Mouse (Mus musculus) layer of hippocampus, adult 9-11 months (tissue): ENCODE measurements around the gene Cog5.
A peak's percentile ranks its signal among the peaks of the same experiment; 100 is the strongest.

Source experiments
- DNase-seq: peaks from one replicate; pipeline ENCODE4 v3.0.0; 2022

The Cog5 gene

GRCm38 (mm10) chr12:31895888-31896287 lies 241.2 kb downstream of the Cog5 start:
- peak; percentile 67 for DNase-seq

DNA sequence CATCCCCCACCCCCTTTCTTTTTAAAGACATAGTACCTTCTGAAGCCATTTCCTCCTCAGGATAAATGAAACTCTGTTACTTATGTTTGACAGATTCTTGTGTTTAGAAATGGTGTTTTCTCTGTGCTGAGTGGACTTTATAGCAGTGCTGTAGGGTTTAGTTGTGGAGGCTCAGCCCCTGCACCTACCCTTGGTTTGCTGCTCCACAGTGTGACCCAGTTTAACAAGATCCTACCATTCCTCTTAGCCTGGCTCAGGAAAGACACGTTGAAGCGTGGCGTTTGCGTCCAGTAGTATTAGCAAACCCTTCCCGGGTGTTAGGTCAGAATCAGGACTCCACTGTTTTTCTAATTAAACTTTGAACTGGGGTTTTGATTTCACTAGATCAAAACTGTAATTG lies 241.6 kb downstream of the Cog5 start:
- no peak for DNase-seq

GRCm38 (mm10) chr12:31896986-31897385 lies 242.3 kb downstream of the Cog5 start:
- no peak for DNase-seq

GRCm38 (mm10) chr12:31897456-31897855 lies 242.8 kb downstream of the Cog5 start:
- no peak for DNase-seq

DNA sequence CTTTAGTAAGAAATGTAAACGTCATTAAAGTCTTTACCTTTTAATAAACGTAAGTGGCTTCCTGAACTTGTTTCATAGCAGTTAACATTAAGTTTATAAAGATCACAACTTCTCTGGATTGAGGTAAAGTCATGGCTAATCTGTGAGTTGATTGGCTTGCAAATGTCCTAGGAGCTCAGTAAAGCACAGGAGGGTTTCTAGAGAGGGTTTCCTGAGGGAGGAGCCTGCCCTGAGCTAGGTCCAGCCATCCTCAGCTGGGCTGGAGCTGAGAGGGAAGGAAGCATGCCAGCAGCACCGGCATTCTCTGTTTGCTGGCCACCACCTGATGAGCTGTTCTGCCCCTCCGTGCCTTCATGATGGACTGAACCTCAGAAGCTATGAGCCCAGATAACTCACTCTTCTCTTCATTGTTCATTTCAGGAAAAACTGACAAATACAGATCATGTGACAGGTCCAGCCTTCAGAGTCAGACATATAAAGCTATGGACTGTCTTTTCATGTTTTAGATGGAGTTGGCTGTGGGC lies 245.8 kb downstream of the Cog5 start:
- no peak for DNase-seq

DNA sequence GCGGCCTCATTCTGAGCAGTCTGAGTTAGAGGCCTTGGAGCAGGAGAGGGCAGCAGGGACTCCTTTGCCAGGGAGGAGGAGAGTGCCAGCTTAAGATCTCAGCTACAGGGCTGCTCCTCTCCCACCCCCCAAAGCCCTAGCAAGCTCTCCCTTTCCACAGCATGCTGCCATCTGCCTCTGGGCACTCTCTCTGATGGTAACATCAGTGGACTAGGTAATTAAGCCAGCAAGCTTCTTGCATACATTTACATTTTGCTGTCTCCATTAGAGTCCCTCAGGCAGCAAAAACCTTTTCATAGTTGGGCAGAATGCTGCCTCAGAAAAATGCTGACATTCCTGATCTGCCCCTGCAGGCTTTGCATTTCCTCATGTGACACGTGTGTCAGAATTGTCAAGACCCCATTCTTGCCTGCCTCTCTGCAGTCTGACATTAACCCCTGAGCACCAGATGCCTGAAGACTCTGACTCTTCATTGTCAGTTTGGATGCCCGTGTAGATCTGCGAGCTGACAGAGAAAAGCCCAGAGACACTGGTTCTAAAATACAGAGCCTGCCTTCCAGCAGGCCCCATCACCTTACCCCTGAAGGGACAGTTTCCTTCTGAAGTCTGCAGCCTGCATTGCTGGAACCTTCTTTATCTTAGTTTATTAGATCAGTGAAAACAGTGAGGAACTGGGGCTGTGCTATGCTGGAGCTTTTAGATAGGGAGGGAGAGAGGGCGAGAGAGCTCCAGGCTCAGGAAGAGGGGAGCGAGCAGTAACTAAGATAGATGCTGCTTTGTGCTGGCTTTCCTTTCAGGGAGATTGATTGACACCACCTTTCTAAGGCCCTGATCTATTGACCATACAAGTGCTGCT lies 251.3 kb downstream of the Cog5 start:
- DNase-seq, result peak; percentile 44

GRCm38 (mm10) chr12:31907436-31907835 lies 252.8 kb downstream of the Cog5 start:
- no peak for DNase-seq

DNA sequence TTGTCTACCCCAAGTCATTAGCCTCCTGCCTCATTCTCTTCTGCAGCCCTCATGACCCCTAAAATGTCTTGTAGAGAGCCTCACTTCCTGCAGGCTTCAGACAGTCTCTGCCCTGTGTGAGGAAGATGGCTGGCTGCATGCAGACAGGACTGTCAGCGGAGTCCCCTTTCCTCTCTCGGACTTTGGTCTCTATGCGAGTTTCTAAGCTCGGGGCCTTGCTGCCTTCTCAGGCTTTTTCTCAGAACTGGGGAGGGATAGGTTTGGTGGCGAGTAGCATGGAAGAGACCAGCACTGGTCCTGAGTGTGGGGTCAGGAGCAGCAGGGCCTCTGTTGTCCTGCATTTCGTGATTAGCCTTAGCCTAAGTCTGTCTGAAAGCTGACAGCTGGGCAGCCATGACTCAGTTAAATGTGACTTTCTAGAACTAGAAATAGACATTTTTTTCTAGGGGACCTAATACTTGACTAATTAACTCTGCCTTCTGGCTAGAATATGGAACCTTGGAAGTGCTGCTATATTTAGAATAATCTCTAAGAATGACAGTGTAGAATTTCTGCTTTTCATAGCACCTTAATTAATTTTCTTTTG lies 258.4 kb downstream of the Cog5 start:
- DNase-seq, result no peak

DNA sequence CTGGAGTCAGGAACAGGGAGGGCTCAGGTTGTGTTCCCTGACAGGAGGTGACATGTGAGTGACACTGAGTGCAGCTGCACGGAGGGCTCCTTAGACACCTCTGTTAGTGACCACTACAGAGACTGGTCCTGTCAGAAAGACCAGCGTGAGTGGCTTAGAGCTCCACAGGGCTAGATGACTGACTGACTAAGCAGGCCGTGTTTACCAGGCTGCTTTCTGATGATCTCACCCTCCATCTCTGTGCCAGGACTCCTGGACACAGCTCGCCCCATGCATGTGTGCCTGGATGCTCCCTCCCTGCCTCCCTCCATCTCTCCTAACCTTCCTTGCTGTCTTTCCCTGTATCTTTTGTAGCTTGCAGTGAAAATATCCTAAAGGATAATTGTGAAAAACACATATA lies 258.9 kb downstream of the Cog5 start:
- peak; percentile 70 for DNase-seq

DNA sequence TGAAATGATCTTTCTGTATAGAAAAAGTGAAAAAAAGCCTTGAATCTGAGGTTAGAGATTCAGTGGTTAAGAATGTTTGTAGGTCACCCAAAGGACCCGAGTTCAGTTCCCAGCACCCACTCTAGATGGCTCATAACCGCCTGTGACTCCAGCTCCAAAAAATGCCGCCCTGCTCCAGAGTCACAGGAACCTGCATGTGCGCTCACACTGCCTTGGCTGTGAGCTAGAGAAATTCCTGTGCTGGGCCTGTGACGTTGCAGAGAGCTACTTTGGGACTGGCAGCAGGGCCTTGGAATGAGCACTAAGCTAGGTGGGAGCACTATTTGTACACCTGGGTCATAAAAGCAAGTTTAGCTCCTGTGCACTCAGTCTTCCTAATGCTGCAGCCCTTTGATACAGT lies 262.0 kb downstream of the Cog5 start:
- no peak for DNase-seq

DNA sequence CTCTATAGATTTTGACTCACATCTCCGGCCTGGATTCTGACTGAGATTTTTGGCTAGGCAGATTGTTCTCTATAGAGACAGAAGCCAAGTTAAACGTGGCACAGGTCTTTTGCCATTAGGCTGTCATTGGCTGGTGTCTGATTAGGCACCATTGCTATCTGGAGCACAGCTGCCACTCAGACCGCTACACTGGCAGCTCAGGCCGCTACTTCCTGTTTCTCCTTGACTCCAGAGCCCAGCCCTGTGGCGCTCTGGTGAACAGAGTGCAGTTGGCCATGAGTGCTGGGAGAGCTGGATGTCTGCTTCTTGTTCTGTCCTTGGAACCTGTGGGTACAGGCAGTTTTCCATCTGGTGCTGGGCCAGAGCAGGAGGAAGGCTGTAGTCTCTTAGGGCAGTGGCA lies 262.6 kb downstream of the Cog5 start:
- DNase-seq, result peak; percentile 42

DNA sequence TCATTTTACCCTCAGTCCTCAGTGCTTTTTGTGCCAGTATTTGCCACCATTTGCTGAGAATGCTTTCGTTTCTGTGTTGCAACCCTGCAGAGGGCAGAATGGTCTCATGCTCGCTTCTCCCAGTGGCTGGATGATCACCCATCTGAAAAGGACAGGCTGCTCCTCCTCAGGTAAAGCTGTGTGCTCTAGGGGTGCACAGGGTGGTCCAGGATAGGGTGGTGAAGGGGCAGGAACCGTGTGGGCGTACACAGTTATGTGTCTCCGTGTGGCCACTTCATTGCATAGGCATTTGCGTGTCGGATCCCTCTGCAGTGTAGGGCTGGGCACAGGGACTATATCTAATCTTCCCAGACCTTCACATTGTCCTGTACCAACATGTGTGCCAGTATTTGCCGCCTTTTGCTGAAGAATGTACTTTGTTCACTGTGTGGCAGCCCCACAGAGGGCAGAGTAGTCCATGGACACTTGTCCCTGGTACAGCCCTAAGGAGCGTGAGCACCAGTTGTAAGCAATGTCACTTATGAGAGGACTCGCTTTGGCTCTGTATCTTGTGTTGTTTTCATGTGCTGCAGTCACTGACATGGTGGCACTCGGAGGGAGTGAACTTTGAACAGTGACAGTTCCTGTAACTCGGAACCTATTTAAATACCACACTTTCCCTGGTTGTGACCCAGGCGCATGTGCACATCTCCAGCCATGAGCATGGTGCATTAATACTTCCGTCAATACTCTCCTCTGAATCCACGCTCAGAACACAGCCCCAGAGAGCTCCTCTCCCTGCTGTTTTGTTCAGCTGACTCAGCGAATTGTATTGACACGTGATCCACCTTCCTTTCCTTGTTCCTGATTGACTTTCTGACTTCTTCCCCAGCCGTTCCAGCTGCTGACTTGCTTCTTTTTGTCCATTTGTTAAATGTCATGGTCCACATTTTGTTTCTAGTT lies 266.1 kb downstream of the Cog5 start:
- no peak for DNase-seq

DNA sequence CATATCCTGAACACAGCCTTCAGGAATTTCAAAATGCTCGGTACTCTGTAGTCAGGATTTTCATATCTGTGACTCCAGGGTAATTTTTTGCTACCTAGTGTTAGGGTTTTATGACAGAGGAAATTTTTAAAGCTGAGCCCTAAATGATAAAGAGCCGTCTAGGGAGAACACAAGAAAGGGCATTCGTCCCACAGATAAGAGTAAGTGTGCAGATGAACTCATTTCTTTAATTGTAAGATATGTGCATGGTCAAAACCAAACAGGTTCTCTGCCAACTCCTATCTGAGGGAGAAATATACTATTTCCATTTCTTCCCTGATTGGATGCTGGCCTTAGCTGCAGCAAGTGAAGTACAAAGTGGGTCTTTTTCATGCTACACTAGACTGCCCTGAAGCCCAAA lies 269.5 kb downstream of the Cog5 start:
- no peak for DNase-seq

DNA sequence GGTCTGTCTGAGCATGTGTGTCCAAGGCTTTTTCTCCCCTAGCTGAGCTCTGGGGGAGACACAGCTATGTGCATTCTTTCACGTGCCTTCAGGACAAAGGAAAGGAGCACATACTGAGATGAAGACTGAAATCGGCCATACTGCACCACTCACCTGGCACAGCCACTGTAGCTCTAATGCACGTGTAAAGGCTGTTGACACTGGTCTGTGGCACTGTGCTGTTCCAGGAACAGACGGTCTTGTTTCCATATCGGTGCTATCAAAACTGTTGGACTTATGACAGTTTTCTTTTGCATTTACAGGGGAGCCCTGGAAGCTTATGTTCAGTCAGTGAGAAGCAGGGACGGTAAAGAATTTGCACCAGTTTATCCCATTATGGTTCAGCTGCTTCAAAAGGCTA lies 270.7 kb downstream of the Cog5 start:
- no peak for DNase-seq

DNA sequence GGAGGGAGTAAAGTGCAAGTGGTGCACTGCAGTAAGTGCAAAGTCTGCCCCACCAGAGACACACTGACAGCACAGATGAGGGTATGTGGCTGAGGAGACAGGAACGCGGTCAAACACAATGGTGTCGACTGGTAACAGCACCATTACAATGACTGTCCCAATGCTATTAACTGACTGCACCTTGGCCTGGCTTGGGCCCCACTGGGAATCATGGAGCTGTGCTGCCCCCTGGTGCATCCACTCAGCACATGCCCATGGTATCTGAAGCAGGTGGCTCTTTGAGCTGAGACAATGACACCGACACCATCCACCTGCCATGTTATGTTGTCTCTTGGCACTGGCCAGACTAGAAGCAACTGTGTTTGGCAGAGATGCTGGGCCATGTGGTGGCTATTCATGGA lies 272.0 kb downstream of the Cog5 start:
- peak; percentile 76 for DNase-seq

DNA sequence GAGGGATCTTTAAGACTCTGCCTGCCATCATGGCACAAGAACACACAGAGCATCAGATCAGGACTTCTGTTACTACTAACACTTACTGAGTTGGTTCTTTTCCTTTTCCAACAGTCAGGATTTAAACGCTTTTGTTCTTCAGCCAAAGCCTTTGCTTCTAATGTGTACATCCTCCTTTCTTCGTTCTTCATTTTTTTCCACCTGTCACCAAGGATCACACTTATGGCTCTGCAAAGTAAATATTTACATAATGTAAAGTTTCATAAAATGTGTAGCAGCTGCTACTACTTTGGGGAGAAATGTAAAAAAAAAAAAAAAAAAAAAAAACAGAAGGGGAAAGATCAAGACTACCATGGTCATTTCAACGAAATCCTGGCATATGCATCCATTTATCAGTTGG lies 273.8 kb downstream of the Cog5 start:
- no peak for DNase-seq

- DNase-seq, result no peak
These were observed 277.1 kb downstream of the Cog5 start for GRCm38 (mm10) chr12:31931818-31932217.

DNA sequence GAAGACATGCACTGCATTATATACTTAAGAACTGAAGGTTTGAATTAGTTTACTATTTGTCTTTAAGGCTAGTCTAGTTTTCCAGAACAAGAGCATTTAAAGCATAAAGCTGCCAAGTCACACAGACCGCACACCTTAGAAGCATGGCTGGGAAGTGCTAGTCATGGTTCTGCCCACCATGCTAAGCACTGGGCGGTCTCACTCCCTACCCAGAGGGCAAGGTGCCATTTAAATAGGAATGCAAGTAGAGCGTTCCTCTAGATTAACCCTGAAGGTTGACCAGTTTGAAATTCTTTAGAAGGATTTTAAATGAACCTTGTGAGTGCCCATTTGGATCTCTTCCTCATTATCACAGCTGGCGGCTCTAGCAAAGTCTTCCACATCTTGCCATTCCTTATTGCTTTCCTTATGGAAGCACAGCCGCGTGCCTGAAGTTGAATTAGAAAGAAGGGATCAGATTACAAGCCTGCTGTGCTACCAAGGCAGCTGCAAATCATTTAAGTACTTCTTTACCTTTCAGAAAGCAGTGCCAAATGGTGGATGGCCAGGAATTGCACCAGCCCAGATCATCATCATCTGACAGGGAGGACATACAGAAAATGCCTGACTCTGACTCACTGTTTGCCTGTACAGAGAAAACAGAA lies 282.1 kb downstream of the Cog5 start:
- DNase-seq, result no peak

DNA sequence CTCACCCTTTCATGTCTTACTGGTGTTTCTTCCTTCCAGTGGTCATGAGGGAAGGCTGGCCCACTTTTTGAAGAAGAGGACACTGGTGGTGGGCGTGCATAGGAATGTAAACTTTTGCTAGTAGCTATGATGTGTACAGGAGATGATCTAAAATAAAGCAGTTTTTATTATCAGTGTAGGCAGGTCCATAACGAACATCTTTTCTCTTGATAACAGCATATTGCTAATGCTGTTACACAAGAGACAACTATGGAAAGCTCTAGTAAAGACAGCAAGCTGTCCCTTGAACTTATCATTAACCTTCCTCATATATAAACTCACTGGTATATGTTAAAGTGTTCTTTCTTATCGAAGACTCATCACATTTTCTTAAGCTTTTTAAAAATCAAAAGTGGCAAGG lies 282.9 kb downstream of the Cog5 start:
- DNase-seq, result no peak

GRCm38 (mm10) chr12:31938391-31938997 lies 283.8 kb downstream of the Cog5 start:
- DNase-seq, result no peak

GRCm38 (mm10) chr12:31939026-31939425 lies 284.4 kb downstream of the Cog5 start:
- no peak for DNase-seq

- DNase-seq, result no peak
These were observed 288.5 kb downstream of the Cog5 start for GRCm38 (mm10) chr12:31943020-31943654.
